Mouse (Mus musculus): ENCODE results near the gene Ift57. TPM values are rescaled to one million over a fixed set of nuclear protein-coding genes. Genes with fewer than 3 reads are reported as not detected.

Ift57 gene
- polyA plus RNA-seq, 1 experiment from 2014 or later = 34.1 TPM

DNA sequence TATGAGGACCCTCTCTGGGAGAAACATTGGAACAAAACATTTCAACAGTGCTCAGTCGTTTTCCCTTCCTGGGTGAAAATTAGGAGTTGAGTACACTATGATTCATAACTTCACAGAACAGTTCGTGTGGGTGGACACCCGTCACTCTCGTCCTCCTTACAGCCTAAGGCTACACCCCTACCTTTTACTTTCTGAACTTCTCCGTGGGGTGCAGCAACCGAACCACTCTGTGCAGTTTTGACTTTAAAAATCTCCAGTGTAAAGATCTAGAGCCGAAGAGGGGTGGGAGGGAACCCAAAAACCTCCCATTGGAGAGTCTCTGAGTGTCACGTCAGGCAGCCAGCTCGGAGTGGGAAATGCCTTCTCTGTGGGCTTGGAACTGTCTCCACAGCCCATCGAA is 107.9 kb downstream of the Ift57 start:
- Histone ChIP-seq H3K27me3 (ENCODE audit: control insufficient read depth, insufficient read depth, low read length) (no peaks in the 10 kb centered on the region), H3K36me3 (ENCODE audit: control insufficient read depth, insufficient read depth, low read length) (no peaks in the 10 kb centered on the region), H3K27ac (ENCODE audit: low read depth, low read length) (no peak overlapping the region), H3K9ac (ENCODE audit: low read length) (no peak overlapping the region), H3K4me1 (ENCODE audit: control insufficient read depth, insufficient read depth, low read length) (peaks cover 5% of the 10 kb centered on the region; the same call in 1 of the 2 replicates), H3K4me3 (ENCODE audit: low read depth, low read length) (no peak overlapping the region), H3K9me3 (ENCODE audit: control insufficient read depth, low read length) (no peaks in the 10 kb centered on the region), H3K4me2 (no peak overlapping the region)
- DNase-seq (ENCODE audit: low spot score, missing footprints) (no peak), ATAC-seq (ENCODE audit: low FRiP score) (no peak)
- WGBS = 89% methylated on average over 10 of the region's 10 CpGs

DNA sequence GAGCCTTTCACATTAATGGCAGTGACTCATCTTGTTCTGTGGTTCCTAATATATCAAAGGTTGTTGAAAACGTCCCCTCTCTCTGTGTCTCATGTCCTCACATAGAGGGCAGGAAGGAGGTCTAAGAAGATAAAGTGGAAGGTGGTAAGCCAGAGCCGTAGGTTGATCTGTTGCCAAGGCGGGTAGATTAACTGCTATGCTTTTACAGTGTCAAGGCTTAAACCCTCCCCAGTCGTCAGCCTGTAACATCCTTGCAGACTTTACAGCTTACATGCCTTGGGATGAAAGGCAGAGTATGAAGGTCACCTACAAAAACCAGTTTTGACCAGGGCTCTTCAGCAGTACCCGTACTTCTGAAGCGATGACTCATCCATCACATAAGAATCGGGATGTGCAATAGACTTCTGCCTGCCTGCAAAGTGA is 108.4 kb downstream of the Ift57 start:
- H3K36me3 ChIP-seq (ENCODE audit: control insufficient read depth, insufficient read depth, low read length) = no peaks in the 10 kb centered on the region
- no peak overlapping the region for H3K4me3 ChIP-seq (ENCODE audit: low read depth, low read length)
- no peak overlapping the region for H3K4me2 ChIP-seq
- peaks cover 5% of the 10 kb centered on the region; the same call in 1 of the 2 replicates for H3K4me1 ChIP-seq (ENCODE audit: control insufficient read depth, insufficient read depth, low read length)
- H3K9ac ChIP-seq (ENCODE audit: low read length) = no peak overlapping the region
- ATAC-seq (ENCODE audit: low FRiP score) (no peak), DNase-seq (ENCODE audit: low spot score, missing footprints) (no peak)
- H3K27ac ChIP-seq (ENCODE audit: low read depth, low read length) = no peak overlapping the region
- no peaks in the 10 kb centered on the region for H3K9me3 ChIP-seq (ENCODE audit: control insufficient read depth, low read length)
- 84% methylated on average over 7 of the region's 7 CpGs for WGBS
- no peaks in the 10 kb centered on the region for H3K27me3 ChIP-seq (ENCODE audit: control insufficient read depth, insufficient read depth, low read length)

DNA sequence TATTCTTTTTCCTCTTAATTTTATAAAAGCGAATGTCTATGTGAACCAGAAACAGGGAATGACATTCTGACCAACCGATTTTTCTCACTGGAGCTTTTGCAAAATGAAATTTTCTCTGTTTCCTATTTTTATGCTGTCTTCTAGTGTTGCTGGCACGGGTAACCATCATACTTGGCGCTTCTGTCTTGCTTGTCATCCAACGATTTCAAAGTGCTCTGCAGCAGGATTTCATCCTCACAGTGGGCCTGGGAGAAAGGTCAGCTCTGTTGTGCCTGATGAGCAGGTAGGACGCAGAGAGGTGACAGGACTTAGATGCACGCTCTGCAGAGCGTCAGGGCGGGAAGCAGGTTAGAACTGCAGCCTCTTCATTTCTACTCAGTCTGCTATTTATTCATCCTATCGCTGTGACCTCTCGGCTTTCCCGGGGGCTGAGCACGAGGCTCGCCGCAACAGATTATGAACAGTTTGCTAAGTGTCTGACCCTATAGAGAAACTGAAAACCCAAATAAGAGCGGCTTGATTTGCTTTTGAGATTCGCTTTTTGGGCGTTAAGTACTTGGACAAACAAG is 108.9 kb downstream of the Ift57 start:
- Histone ChIP-seq H3K4me1 (ENCODE audit: control insufficient read depth, insufficient read depth, low read length) (peaks cover 5% of the 10 kb centered on the region; the same call in 1 of the 2 replicates), H3K4me2 (no peak overlapping the region), H3K9me3 (ENCODE audit: control insufficient read depth, low read length) (no peaks in the 10 kb centered on the region), H3K27me3 (ENCODE audit: control insufficient read depth, insufficient read depth, low read length) (no peaks in the 10 kb centered on the region), H3K36me3 (ENCODE audit: control insufficient read depth, insufficient read depth, low read length) (no peaks in the 10 kb centered on the region), H3K9ac (ENCODE audit: low read length) (no peak overlapping the region), H3K4me3 (ENCODE audit: low read depth, low read length) (no peak overlapping the region), H3K27ac (ENCODE audit: low read depth, low read length) (no peak overlapping the region)
- WGBS = 80% methylated on average over 18 of the region's 18 CpGs
- ATAC-seq (ENCODE audit: low FRiP score) (no peak), DNase-seq (ENCODE audit: low spot score, missing footprints) (no peak)

DNA sequence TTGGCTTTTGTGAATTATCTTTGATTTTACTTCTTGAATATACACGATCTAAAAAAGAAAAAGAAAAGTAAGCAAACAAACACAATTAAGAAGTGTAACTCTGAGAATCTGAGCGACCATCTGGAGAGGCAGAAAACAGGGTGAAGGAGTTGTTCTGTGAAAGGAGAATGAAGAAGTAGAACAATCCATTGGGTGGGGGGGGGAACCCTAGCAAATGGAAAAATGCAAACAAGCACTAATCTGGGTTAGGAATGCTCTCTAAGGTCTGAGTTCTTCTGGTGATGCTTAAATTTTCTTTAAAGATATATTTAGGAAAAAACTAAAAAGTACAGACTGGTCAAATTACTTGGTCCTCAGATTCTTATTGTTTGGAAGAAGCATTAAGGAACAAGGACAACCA is 112.9 kb downstream of the Ift57 start:
- H3K9me3 ChIP-seq (ENCODE audit: control insufficient read depth, low read length) = no peaks in the 10 kb centered on the region
- H3K27me3 ChIP-seq (ENCODE audit: control insufficient read depth, insufficient read depth, low read length) = no peaks in the 10 kb centered on the region
- H3K4me1 ChIP-seq (ENCODE audit: control insufficient read depth, insufficient read depth, low read length) = no peaks in the 10 kb centered on the region
- no peak overlapping the region for H3K9ac ChIP-seq (ENCODE audit: low read length)
- no peaks in the 10 kb centered on the region for H3K36me3 ChIP-seq (ENCODE audit: control insufficient read depth, insufficient read depth, low read length)
- H3K4me3 ChIP-seq (ENCODE audit: low read depth, low read length) = no peak overlapping the region
- no peak overlapping the region for H3K4me2 ChIP-seq
- H3K27ac ChIP-seq (ENCODE audit: low read depth, low read length) = no peak overlapping the region
- 82% methylated on average over 2 of the region's 2 CpGs for WGBS
- no peak for DNase-seq (ENCODE audit: low spot score, missing footprints)
- ATAC-seq (ENCODE audit: low FRiP score) = no peak

DNA sequence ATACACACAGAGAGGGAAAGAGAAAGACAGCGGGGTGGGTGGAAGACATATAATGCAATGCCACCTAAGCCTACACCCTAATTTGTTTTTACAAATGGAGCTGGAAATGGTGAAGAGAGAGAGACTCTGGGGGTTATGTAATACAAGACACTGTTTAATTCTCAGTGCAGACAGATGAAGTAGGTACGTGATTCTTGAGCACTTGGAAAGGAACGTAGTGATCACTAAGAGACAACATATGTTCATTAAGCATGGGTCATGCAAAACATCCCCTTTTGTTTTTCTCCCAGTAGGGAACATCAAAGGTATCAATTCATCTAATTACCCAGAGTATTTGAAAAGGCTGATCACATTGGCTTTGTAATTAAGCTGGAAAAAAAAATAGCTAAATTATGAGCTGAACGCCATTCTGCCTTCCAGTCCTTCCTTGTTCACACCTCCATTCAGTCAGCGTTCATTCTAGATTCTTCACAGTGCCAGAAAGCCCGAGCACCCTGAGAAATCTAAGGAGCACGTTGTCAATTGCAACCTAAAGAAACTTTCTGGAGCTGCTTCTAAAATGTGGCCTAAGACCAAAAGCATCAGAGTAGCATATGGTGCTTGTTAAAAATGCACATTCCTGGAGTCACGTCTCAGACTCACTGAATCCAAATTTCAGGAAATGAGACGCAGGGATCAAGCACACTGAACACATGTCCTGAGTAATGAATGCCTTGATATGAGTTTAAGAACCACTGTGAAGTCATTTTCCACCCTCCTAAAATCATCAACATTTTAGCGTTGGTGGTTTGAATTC is 114.0 kb downstream of the Ift57 start:
- ATAC-seq (ENCODE audit: low FRiP score) (no peak), DNase-seq (ENCODE audit: low spot score, missing footprints) (no peak)
- H3K36me3 ChIP-seq (ENCODE audit: control insufficient read depth, insufficient read depth, low read length) = no peaks in the 10 kb centered on the region
- no peak overlapping the region for H3K27ac ChIP-seq (ENCODE audit: low read depth, low read length)
- no peaks in the 10 kb centered on the region for H3K9me3 ChIP-seq (ENCODE audit: control insufficient read depth, low read length)
- H3K4me2 ChIP-seq = no peak overlapping the region
- no peak overlapping the region for H3K9ac ChIP-seq (ENCODE audit: low read length)
- no peaks in the 10 kb centered on the region for H3K4me1 ChIP-seq (ENCODE audit: control insufficient read depth, insufficient read depth, low read length)
- WGBS = 84% methylated on average over 10 of the region's 10 CpGs
- H3K27me3 ChIP-seq (ENCODE audit: control insufficient read depth, insufficient read depth, low read length) = no peaks in the 10 kb centered on the region
- H3K4me3 ChIP-seq (ENCODE audit: low read depth, low read length) = no peak overlapping the region

DNA sequence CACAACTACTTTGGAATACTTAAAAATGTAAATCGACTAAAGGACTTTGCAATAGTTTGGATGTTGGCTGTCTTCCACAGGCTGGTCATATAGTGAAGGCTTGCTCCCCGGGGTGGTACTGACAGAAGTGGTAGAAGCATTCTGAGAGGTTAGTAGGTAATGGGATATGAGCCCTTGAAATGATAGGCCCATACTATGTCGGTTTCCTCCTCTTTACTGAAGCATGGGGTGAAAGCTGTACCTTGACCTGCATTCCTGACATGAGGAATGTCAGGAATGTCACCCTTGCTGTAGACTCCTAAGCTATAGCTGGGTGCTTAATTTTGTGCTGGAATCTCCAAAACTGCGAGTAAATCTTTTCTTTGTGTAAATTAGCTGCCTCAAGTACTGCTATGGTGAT is 115.4 kb downstream of the Ift57 start:
- H3K27ac ChIP-seq (ENCODE audit: low read depth, low read length) = no peak overlapping the region
- 77% methylated on average over 4 of the region's 4 CpGs for WGBS
- H3K4me2 ChIP-seq = no peak overlapping the region
- no peaks in the 10 kb centered on the region for H3K4me1 ChIP-seq (ENCODE audit: control insufficient read depth, insufficient read depth, low read length)
- no peaks in the 10 kb centered on the region for H3K36me3 ChIP-seq (ENCODE audit: control insufficient read depth, insufficient read depth, low read length)
- no peak overlapping the region for H3K9ac ChIP-seq (ENCODE audit: low read length)
- DNase-seq (ENCODE audit: low spot score, missing footprints) = no peak
- H3K27me3 ChIP-seq (ENCODE audit: control insufficient read depth, insufficient read depth, low read length) = no peaks in the 10 kb centered on the region
- H3K4me3 ChIP-seq (ENCODE audit: low read depth, low read length) = no peak overlapping the region
- no peak for ATAC-seq (ENCODE audit: low FRiP score)
- no peaks in the 10 kb centered on the region for H3K9me3 ChIP-seq (ENCODE audit: control insufficient read depth, low read length)

Other genes starting within 250 kb of the Ift57 start
- 57.8 and 63.5 TPM in 2 replicates for gene Cd47, start 101.3 kb downstream of the Ift57 start, polyA plus RNA-seq (2014; fragmentation: Nextera tagmentation; extraction: Ambion mirVana)

Measured in midbrain, embryonic 11.5 days (tissue).